Mouse (Mus musculus) bone marrow, adult 2 months (tissue): ENCODE data around the gene Sufu. TPM values are rescaled to one million over a fixed set of nuclear protein-coding genes. Genes with fewer than 3 reads are reported as not detected.

ENCODE experiments used
- H3K27ac ChIP-seq: fragments of 200-500 bp; 2 replicates; pipeline ENCODE4 v1.5.1; 2012; ENCODE audit warnings: low read depth, mild to moderate bottlenecking, control low read depth, inconsistent platforms, low read length; ENCODE audit not compliant: control insufficient read depth, poor library complexity, insufficient read depth
- H3K4me1 ChIP-seq: fragments of 200-500 bp; 2 replicates; pipeline ENCODE4 v1.6.1; 2011; ENCODE audit warnings: low read length; ENCODE audit not compliant: control insufficient read depth, insufficient read depth
- H3K4me3 ChIP-seq: fragments of 200-500 bp; replicated peaks from 2 replicates; pipeline ENCODE3; 2011; ENCODE audit warnings: mild to moderate bottlenecking, low read depth, low read length, control low read depth; ENCODE audit not compliant: control insufficient read depth
- CTCF ChIP-seq: fragments of 200-500 bp; IDR thresholded peaks from 2 replicates; pipeline ENCODE4 v1.5.1; 2011; ENCODE audit warnings: low read length, control low read depth; ENCODE audit not compliant: control insufficient read depth, insufficient read depth
- POLR2A ChIP-seq: fragments of 200-500 bp; IDR thresholded peaks from 2 replicates; pipeline ENCODE4 v1.6.1; 2011; ENCODE audit warnings: low read depth, mild to moderate bottlenecking, control low read depth, low read length, borderline replicate concordance; ENCODE audit not compliant: control insufficient read depth
- WGBS: fragments of 180-500 bp; shearing (Covaris S2); methylation state at CpG from one replicate; pipeline ENCODE4 v1.1.7; 2018; 5-methylcytosine and 5-hydroxymethylcytosine counted together
- polyA plus RNA-seq: library from polyadenylated mRNA; stranded (reverse); fragments of >200 nt; gene quantifications from 2 replicates; pipeline ENCODE4 v1.2.4, GENCODE M21; 2011; ENCODE audit warnings: low replicate concordance; ENCODE audit not compliant: missing spikeins, insufficient read depth, insufficient read length

Sufu gene
- polyA plus RNA-seq, 1 experiment = 5.3 TPM

GRCm38 (mm10) chr19:46471324-46472093, 74.8 kb downstream of the Sufu start:
- H3K27ac ChIP-seq = peak overlapping the region; percentile 47

GRCm38 (mm10) chr19:46477432-46477845, 80.7 kb downstream of the Sufu start:
- H3K4me1 ChIP-seq = peaks cover 3% of the 10 kb centered on the region; the same call in 1 of the 2 replicates
- no peak for TF ChIP-seq CTCF
- TF ChIP-seq POLR2A = no peak
- 75% methylated on average over 10 of the region's 10 CpGs for WGBS
- no peak overlapping the region for H3K4me3 ChIP-seq
- no peak overlapping the region for H3K27ac ChIP-seq

More at GRCm38 (mm10) chr19:46471324-46472093, 74.8 kb downstream of the Sufu start:
- WGBS = 40% methylated on average over 10 of the region's 10 CpGs
- peaks cover 10% of the 10 kb centered on the region for H3K4me1 ChIP-seq
- TF ChIP-seq CTCF = no peak
- no peak for TF ChIP-seq POLR2A
- no peak overlapping the region for H3K4me3 ChIP-seq

GRCm38 (mm10) chr19:46478242-46478641, 81.5 kb downstream of the Sufu start:
- H3K27ac ChIP-seq = 0 out of 2 replicates have a peak overlapping the region, but pooled peaks have one; percentile 9
- H3K4me1 ChIP-seq = peaks cover 3% of the 10 kb centered on the region
- TF ChIP-seq CTCF (no peak), POLR2A (no peak)
- WGBS = 75% methylated on average over 4 of the region's 4 CpGs
- no peak overlapping the region for H3K4me3 ChIP-seq

GRCm38 (mm10) chr19:46478826-46479225, 82.1 kb downstream of the Sufu start:
- 37% methylated on average over 5 of the region's 5 CpGs for WGBS
- no peak for TF ChIP-seq CTCF
- no peak for TF ChIP-seq POLR2A
- H3K4me3 ChIP-seq = no peak overlapping the region
- peaks cover 3% of the 10 kb centered on the region for H3K4me1 ChIP-seq
- no peak overlapping the region for H3K27ac ChIP-seq

- TF ChIP-seq POLR2A = no peak
- no peak for TF ChIP-seq CTCF
- H3K27ac ChIP-seq = no peak overlapping the region
- peaks cover 3% of the 10 kb centered on the region for H3K4me1 ChIP-seq
These were observed 82.8 kb downstream of the Sufu start for GRCm38 (mm10) chr19:46479306-46480075.

GRCm38 (mm10) chr19:46480624-46481345, 84.1 kb downstream of the Sufu start:
- Histone ChIP-seq H3K4me3 (no peak overlapping the region), H3K4me1 (peaks cover 3% of the 10 kb centered on the region), H3K27ac (no peak overlapping the region)
- TF ChIP-seq POLR2A (no peak), CTCF (no peak)
- WGBS = 83% methylated on average over 10 of the region's 10 CpGs

More at GRCm38 (mm10) chr19:46479306-46480075, 82.8 kb downstream of the Sufu start:
- WGBS = 35% methylated on average over 21 of the region's 21 CpGs
- H3K4me3 ChIP-seq = no peak overlapping the region

- H3K27ac ChIP-seq = no peak overlapping the region
- 85% methylated on average over 3 of the region's 3 CpGs for WGBS
- peaks cover 3% of the 10 kb centered on the region for H3K4me1 ChIP-seq
- TF ChIP-seq CTCF (no peak), POLR2A (no peak)
- H3K4me3 ChIP-seq = no peak overlapping the region
These were observed 84.7 kb downstream of the Sufu start for GRCm38 (mm10) chr19:46481352-46481751.

- WGBS = 69% methylated on average over 4 of the region's 4 CpGs
- TF ChIP-seq POLR2A (no peak), CTCF (no peak)
- peaks cover 3% of the 10 kb centered on the region for H3K4me1 ChIP-seq
These were observed 85.1 kb downstream of the Sufu start for GRCm38 (mm10) chr19:46481756-46482155.

More at GRCm38 (mm10) chr19:46481756-46482155, 85.1 kb downstream of the Sufu start:
- H3K27ac ChIP-seq = no peak overlapping the region
- H3K4me3 ChIP-seq = no peak overlapping the region
